Mouse (Mus musculus) embryo, embryonic 9.5 days (tissue): Measurements from ENCODE around the gene Cdkn2aipnl.

Experiments
- DNase-seq: peaks from one replicate; pipeline ENCODE4 v3.0.0-alpha.2; 2017; ENCODE audit errors: extremely low spot score

The Cdkn2aipnl gene

GRCm38 (mm10) chr11:51946144-51946543 lies 21.3 kb upstream of the Cdkn2aipnl start:
- DNase-seq = no peak

GRCm38 (mm10) chr11:51949155-51949840 lies 18.2 kb upstream of the Cdkn2aipnl start:
- no peak for DNase-seq

GRCm38 (mm10) chr11:51949919-51950318 lies 17.5 kb upstream of the Cdkn2aipnl start:
- DNase-seq = no peak

- DNase-seq = no peak
Measured at GRCm38 (mm10) chr11:51951861-51952420, 15.5 kb upstream of the Cdkn2aipnl start.

- no peak for DNase-seq
Measured at GRCm38 (mm10) chr11:51956112-51956511, 11.3 kb upstream of the Cdkn2aipnl start.

- DNase-seq = no peak
Measured at GRCm38 (mm10) chr11:51957760-51958159, 9.7 kb upstream of the Cdkn2aipnl start.

GRCm38 (mm10) chr11:51959511-51959910 lies 8.0 kb upstream of the Cdkn2aipnl start:
- DNase-seq = no peak

GRCm38 (mm10) chr11:51960061-51960460 lies 7.4 kb upstream of the Cdkn2aipnl start:
- no peak for DNase-seq

- no peak for DNase-seq
Measured at GRCm38 (mm10) chr11:51960967-51961471, 6.4 kb upstream of the Cdkn2aipnl start.

GRCm38 (mm10) chr11:51961761-51962160 lies 5.7 kb upstream of the Cdkn2aipnl start:
- no peak for DNase-seq

- DNase-seq = no peak
Measured at GRCm38 (mm10) chr11:51962277-51962676, 5.2 kb upstream of the Cdkn2aipnl start.

- DNase-seq = no peak
Measured at GRCm38 (mm10) chr11:51966651-51967050, 810 bp upstream of the Cdkn2aipnl start.

GRCm38 (mm10) chr11:51968896-51969295 lies 1.4 kb downstream of the Cdkn2aipnl start:
- DNase-seq = no peak

- no peak for DNase-seq
Measured at GRCm38 (mm10) chr11:51969511-51969910, 2.0 kb downstream of the Cdkn2aipnl start.

- no peak for DNase-seq
Measured at GRCm38 (mm10) chr11:51971644-51972043, 4.2 kb downstream of the Cdkn2aipnl start.

- peak; percentile 72 for DNase-seq
Measured at GRCm38 (mm10) chr11:51999611-52000289, 32.3 kb downstream of the Cdkn2aipnl start.

- peak; percentile 97 for DNase-seq
Measured at GRCm38 (mm10) chr11:52000290-52000962, 33.0 kb downstream of the Cdkn2aipnl start, which contains the start of gene Ube2b. Gene Ube2b, minus strand, starts transcription at chr11:52000762.

GRCm38 (mm10) chr11:52001341-52001740 lies 33.9 kb downstream of the Cdkn2aipnl start:
- no peak for DNase-seq

- DNase-seq = no peak
Measured at GRCm38 (mm10) chr11:52001861-52002260, 34.4 kb downstream of the Cdkn2aipnl start.

GRCm38 (mm10) chr11:52002842-52003504 lies 35.5 kb downstream of the Cdkn2aipnl start:
- no peak for DNase-seq

- DNase-seq = no peak
Measured at GRCm38 (mm10) chr11:52003505-52003771, 36.0 kb downstream of the Cdkn2aipnl start.
